Mouse (Mus musculus): Measurements from ENCODE around the gene Nek11. TPM values are rescaled to one million over a fixed set of nuclear protein-coding genes. Genes with fewer than 3 reads are reported as not detected.

Nek11 gene
- polyA plus RNA-seq, 1 experiment: 1.8 TPM

DNA sequence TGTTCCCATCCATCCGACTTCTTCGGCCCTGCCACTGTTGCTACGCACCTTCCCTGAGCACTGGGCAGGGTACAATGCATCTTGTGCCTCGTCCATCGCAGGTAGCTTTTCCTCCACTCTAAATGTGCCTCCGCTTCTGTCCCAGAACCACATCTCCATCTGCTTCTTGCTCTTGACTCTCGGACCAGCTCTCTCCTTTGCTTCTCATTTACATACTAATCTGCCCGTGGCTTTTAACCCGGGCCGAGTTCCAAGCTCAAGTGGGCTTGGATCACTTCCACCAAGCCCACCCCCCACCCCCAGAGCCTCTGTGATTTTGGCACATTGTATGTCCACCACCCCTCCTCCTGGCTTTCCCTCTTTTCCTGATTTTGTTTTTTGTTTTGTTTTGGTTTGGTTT, 137.7 kb downstream of the Nek11 start:
- DNase-seq (ENCODE audit: low read depth): peak; percentile 73

DNA sequence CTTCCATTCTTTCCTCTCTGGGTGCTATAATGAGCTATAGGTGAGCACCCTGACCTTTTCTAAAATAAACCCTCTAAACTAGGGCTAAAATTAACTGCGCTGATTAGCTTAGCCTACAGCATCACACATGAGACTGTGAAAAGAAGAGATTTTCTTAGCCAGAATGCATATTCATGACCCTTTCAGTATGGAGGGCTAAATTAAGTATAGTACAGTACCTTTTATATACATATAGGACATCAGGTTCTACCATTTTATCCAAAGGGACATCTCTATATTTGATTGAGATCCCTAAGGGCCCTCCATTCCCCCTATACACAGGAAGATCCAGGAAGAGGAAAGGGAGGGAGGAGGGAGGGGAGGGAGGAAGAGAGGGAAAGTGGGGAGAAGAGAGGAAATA, 141.2 kb downstream of the Nek11 start:
- no peak for TF ChIP-seq POLR2A (IDR thresholded peaks at IDR 0.05; ENCODE audit: borderline replicate concordance, extremely low read depth, insufficient read depth, insufficient read length, poor library complexity, severe bottlenecking)
- TF ChIP-seq CTCF (IDR thresholded peaks at IDR 0.05; ENCODE audit: borderline replicate concordance, extremely low read depth, insufficient read depth, insufficient read length): no peak

More for the DNA sequence above, 137.7 kb downstream of the Nek11 start:
- no peak for TF ChIP-seq POLR2A (IDR thresholded peaks at IDR 0.05; ENCODE audit: borderline replicate concordance, extremely low read depth, insufficient read depth, insufficient read length, poor library complexity, severe bottlenecking)
- TF ChIP-seq CTCF (IDR thresholded peaks at IDR 0.05; ENCODE audit: borderline replicate concordance, extremely low read depth, insufficient read depth, insufficient read length): no peak

DNA sequence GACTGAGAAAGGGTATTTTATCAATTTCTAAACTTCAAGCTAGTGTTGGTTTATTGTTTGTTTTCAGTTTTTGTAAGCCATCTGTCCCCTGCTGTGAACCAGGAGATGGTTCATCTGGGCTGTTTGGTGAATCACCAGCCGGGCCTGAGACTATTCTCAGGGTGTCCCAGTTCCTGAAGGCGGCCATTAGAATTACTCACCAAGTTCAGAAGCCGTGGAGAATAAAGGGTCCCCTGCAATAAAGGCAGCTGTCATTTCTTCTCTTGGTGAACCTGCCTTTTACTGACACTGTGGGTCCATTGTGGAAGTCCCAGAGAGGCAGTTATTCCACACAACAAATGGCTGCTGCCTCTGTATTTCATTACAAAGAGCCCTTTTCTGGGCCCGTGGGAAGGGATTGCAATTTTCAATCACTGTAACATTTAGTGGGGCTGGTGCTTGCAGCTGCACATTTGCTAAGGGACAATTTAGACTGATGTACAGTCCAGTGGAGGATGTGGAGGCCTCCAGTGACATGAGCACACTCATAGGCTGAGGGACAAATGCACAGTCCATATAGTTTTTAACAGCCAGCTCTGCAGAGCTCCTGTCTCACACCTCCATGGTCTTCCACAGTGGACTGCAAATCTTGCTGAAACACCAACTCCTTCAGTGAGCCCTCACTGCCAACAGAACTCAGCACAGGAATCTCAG, 142.8 kb downstream of the Nek11 start:
- no peak for TF ChIP-seq CTCF (IDR thresholded peaks at IDR 0.05; ENCODE audit: borderline replicate concordance, extremely low read depth, insufficient read depth, insufficient read length)
- TF ChIP-seq POLR2A (IDR thresholded peaks at IDR 0.05; ENCODE audit: borderline replicate concordance, extremely low read depth, insufficient read depth, insufficient read length, poor library complexity, severe bottlenecking): no peak
- peak; percentile 47 for DNase-seq (ENCODE audit: low read depth)

More for the DNA sequence above, 141.2 kb downstream of the Nek11 start:
- DNase-seq (ENCODE audit: low read depth): no peak

DNA sequence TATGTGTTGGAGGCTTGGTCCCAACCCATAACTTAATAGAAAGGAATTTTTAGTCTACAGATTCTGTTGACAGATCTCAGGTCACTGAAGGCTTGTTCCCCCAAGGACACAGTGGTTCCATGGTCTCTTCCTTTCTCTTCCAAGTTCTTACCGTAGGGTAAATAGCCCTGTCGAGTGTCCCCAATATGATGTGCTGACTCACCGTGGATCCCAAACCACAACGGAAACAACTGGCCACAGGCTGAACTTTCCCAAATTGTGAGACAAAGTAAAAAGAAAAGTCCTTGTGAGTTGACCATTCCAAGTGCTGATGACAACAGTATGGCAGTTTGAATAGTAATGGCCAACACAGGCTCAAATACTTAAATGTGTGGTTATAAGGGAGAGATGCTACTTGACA, 144.1 kb downstream of the Nek11 start:
- DNase-seq (ENCODE audit: low read depth): no peak
- TF ChIP-seq POLR2A (IDR thresholded peaks at IDR 0.05; ENCODE audit: borderline replicate concordance, extremely low read depth, insufficient read depth, insufficient read length, poor library complexity, severe bottlenecking) (no peak), CTCF (IDR thresholded peaks at IDR 0.05; ENCODE audit: borderline replicate concordance, extremely low read depth, insufficient read depth, insufficient read length) (no peak)

DNA sequence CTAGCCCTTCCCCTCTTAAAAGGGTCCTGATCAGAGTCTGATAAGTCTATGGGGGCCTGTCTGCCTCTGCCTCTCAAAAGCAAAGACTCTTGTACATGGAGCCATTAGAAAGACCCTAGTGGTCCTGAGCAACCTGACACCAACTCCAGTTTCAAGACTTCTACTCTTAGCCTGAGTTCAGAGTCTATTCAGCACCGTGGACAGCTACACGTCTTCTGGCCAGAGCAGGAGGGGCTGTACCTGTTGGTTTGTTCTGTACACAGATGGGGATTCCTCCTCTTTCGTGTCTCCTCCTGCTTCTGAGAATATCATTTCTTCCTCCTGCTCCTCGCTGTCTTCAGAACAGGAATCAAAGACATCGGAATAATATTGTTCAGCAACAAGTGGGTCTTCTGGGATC, 151.3 kb downstream of the Nek11 start:
- no peak for DNase-seq (ENCODE audit: low read depth)
- no peak for TF ChIP-seq POLR2A (IDR thresholded peaks at IDR 0.05; ENCODE audit: borderline replicate concordance, extremely low read depth, insufficient read depth, insufficient read length, poor library complexity, severe bottlenecking)
- TF ChIP-seq CTCF (IDR thresholded peaks at IDR 0.05; ENCODE audit: borderline replicate concordance, extremely low read depth, insufficient read depth, insufficient read length): no peak

DNA sequence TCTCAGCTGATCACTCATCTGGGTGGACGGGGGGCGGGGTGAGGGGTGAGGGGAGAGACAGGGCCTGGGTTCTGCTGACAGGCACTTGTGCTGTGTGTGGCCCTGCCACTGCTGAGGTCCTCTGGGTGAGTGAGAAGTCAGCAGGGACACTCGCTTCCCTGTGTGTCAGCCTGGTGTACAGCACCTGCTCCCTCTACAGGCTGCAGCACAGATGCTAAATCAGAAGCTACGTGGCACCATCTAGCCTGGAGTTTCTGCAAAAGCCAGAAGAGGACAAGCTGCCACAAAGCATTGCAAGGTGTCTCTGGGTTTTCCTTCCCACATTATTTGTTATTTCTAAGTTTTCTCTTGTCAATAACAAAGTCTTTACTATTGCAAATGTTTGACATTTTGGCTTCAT, 180.9 kb downstream of the Nek11 start:
- no peak for TF ChIP-seq POLR2A (IDR thresholded peaks at IDR 0.05; ENCODE audit: borderline replicate concordance, extremely low read depth, insufficient read depth, insufficient read length, poor library complexity, severe bottlenecking)
- no peak; the same call in 1 of the 2 replicates for TF ChIP-seq CTCF (IDR thresholded peaks at IDR 0.05; ENCODE audit: borderline replicate concordance, extremely low read depth, insufficient read depth, insufficient read length)
- peak; percentile 13 for DNase-seq (ENCODE audit: low read depth)

DNA sequence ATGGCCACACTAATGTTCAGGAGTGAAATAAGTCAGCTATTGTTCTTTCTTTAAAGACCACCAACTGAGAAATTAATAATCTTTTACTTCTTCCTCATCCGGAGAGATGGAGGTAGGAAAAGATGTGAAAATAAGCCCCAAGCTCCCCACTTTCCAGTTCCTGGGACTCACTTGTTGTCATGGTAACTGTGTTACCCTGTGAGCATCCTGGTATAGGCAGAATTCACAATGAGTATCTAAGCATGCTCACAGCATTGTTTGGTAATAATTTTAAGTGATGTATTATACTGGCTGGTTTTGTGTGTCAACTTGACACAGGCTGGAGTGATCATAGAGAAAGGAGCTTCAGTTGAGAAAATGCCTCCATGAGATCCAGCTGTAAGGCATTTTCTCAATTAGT, 195.0 kb downstream of the Nek11 start:
- TF ChIP-seq POLR2A (IDR thresholded peaks at IDR 0.05; ENCODE audit: borderline replicate concordance, extremely low read depth, insufficient read depth, insufficient read length, poor library complexity, severe bottlenecking) (no peak), CTCF (IDR thresholded peaks at IDR 0.05; ENCODE audit: borderline replicate concordance, extremely low read depth, insufficient read depth, insufficient read length) (no peak)
- DNase-seq (ENCODE audit: low read depth): peak; percentile 52

DNA sequence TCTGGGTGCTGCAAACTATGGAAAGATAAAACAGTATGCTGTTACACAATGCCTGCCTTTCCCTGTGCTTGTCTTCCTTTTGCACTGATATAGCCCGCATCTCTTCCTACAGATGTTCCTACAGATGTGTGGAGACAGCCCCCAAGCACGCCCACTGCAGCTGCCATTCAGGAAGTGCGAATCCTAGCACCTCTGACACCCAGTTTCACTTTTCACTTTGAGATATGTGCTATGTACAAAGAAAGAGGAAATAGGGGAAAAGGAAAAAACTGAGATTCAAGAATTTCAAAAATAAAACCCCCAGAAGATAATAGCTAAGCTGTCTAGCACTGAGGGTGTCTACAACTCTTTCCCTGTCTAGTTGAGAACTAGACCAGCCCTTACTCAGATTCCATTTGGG, 208.6 kb downstream of the Nek11 start:
- DNase-seq (ENCODE audit: low read depth): no peak

DNA sequence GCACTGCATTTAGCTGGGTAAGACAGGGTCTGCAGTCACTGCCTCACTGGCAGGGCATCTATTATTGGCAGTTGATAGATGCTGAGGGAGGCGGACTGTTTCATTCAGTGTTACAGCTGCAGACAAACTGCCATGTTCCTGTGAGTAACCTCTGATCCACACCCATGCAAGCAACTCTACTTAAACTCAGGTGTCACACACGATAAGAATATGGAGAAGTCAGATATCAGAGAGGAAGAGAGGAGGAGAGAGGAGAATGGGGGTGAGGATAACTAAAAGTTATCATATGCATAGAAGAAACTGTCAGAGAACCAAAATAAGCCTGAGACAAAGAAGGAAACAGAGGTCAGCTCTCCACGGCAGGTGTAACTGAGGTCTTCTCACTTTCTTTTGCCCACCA, 212.9 kb downstream of the Nek11 start:
- no peak for DNase-seq (ENCODE audit: low read depth)
- no peak for TF ChIP-seq POLR2A (IDR thresholded peaks at IDR 0.05; ENCODE audit: borderline replicate concordance, extremely low read depth, insufficient read depth, insufficient read length, poor library complexity, severe bottlenecking)

More for the DNA sequence above, 208.6 kb downstream of the Nek11 start:
- no peak for TF ChIP-seq POLR2A (IDR thresholded peaks at IDR 0.05; ENCODE audit: borderline replicate concordance, extremely low read depth, insufficient read depth, insufficient read length, poor library complexity, severe bottlenecking)
- TF ChIP-seq CTCF (IDR thresholded peaks at IDR 0.05; ENCODE audit: borderline replicate concordance, extremely low read depth, insufficient read depth, insufficient read length): no peak

DNA sequence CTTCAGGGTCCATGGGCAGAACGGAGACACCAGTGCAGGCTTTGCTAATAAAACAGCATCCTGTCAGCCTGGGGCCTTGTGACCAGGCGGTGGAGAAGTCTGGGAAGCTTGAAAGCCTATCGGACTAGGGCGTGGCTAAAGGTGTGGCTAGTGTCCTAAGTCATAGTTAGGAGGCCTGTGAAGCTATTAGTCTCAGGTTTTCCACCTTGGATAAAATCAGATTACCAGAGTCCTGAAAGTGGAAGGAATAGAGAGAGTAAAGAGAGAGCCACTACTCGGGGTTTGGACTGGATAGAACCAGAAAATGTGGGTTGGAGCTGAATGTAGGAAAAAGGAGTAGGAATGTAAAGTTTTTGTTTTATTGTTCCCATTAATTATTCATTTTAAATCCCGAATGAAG, 250.3 kb downstream of the Nek11 start, which contains the start of gene 1700080E11Rik:
1700080E11Rik (minus strand) TSS at position 101 of the 400 bp plus-strand sequence.
- TF ChIP-seq POLR2A (IDR thresholded peaks at IDR 0.05; ENCODE audit: borderline replicate concordance, extremely low read depth, insufficient read depth, insufficient read length, poor library complexity, severe bottlenecking): no peak
- DNase-seq (ENCODE audit: low read depth): no peak

DNA sequence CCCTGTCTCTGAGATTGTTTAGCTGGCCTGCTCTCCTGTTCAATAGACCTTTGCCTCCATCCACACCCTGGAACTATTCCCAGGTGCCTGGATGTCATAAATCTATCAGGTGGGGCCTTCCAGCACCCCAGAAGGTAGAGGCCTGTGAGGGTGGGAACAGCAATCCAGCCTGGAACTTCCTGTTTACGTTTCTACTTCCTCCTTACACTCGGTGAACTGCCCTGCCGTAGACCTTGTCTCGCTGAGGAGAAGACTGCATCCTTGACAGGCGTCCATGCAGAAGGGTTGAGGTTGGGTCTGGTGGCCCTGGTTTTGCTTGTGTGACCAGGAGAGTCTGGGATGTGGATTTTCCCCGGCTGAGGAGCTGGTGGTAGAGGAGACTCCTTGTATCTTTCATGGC, 256.1 kb downstream of the Nek11 start:
- DNase-seq (ENCODE audit: low read depth): no peak
- TF ChIP-seq CTCF (IDR thresholded peaks at IDR 0.05; ENCODE audit: borderline replicate concordance, extremely low read depth, insufficient read depth, insufficient read length): no peak
- TF ChIP-seq POLR2A (IDR thresholded peaks at IDR 0.05; ENCODE audit: borderline replicate concordance, extremely low read depth, insufficient read depth, insufficient read length, poor library complexity, severe bottlenecking): no peak

DNA sequence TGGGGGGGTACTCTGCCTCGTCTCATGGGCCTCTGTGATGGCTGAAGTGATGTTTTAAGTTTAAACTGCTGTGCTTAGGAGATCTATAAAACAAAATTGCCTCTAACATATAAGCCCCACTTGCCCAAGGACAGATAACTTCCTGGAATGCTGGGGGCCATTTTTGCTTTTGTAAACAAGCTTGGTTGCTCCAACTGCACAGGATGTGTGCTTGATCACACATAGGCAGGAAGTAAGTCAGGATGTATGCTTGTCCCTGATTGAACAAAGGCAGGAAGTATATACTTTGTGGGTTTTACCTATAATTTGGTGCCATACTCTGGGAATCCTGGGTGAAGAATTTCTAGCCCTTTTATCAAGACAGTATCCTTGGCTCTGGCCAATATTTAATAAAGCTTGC, 258.9 kb downstream of the Nek11 start:
- no peak for DNase-seq (ENCODE audit: low read depth)
- TF ChIP-seq POLR2A (IDR thresholded peaks at IDR 0.05; ENCODE audit: borderline replicate concordance, extremely low read depth, insufficient read depth, insufficient read length, poor library complexity, severe bottlenecking) (no peak), CTCF (IDR thresholded peaks at IDR 0.05; ENCODE audit: borderline replicate concordance, extremely low read depth, insufficient read depth, insufficient read length) (no peak)

Measured in brain, embryonic 14.5 days (tissue).